Mouse (Mus musculus) embryo, embryonic 10 days (tissue): ENCODE results near the gene Cog4.
"Not testable (repeated sequence)": the region's sequence is repeated elsewhere in the genome, so short reads cannot be mapped to it uniquely, and the experiment has no call there.

Experiments used
- DNase-seq: peaks from one replicate; pipeline ENCODE4 v3.0.0-alpha.2; 2015; ENCODE audit warnings: low spot score

The Cog4 gene

GRCm38 (mm10) chr8:110828511-110828910 lies 17.9 kb upstream of the Cog4 start:
- DNase-seq, result no peak

DNA sequence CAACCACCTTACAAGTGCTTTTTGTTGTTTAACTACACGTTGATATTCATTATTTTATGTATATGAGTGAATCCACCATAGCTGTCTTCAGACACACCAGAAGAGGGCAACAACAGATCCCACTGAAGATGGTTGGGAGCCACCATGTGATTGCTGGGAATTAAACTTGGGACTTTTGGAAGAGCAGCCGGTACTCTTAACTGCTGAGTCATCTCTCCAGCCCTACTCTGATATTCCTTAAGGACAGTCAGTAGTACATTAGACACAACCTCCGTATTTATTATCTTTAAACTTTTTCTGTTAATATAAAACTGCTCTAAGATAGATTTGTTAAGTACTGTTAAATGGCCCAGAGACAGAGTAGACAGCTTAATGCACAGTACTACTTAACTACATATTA lies 14.4 kb upstream of the Cog4 start:
- no peak for DNase-seq

DNA sequence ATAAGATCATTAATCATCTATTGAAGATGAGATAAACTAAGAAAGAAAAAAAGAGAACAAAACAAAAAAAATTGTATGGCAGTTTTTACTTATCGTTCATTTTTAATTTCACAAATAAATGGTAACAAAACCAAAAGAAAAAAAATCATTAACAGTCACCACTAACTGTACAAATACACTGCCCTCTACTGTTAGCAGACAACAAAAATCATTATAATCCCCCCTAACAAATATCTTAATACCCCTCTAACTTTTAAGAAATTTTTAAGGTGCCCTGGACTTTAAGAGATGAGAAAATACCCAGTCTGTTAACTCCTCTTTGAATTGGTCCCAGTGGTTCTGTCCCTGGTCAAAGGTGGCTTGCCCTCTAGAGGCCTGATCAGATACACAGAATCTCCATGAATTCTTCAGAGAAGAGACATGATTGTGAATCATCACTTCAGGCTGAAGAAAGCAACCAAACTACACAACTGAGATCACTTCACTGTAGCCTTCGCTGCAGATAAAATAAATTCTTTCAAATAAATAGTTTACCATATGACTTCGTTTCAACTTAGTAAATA lies 4.3 kb upstream of the Cog4 start:
- DNase-seq, result no peak

GRCm38 (mm10) chr8:110843207-110843606 lies 3.2 kb upstream of the Cog4 start:
- DNase-seq, result no peak

GRCm38 (mm10) chr8:110844941-110845340 lies 1.5 kb upstream of the Cog4 start:
- no peak for DNase-seq

DNA sequence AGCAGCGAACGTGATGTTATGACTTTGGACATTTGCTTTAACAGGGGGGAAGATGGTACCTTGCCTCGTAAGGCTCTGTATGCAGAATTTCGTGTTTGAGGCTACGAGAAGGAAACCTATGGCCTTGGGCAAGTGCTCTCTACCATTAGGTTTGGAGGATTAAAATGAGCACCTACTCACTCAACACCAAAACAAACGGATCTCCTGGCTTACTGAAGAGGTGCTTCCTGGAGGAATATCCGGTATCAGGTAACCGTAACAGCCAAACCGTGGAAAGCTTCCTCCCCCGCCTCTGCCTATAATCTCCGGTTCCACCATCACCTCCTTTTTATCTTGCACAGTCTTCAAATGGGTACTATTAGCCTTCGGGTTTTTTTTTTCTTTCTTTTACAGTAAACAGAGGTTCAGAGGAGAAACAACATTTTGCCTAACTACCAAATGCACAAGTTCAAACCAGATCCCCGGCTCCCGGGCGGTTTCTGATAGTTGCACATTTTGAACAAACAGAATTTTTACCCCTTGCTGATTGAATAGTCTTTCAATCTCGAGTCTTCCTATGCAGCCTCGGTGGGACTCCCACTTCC lies 487 bp upstream of the Cog4 start:
- DNase-seq, result peak; percentile 28

DNA sequence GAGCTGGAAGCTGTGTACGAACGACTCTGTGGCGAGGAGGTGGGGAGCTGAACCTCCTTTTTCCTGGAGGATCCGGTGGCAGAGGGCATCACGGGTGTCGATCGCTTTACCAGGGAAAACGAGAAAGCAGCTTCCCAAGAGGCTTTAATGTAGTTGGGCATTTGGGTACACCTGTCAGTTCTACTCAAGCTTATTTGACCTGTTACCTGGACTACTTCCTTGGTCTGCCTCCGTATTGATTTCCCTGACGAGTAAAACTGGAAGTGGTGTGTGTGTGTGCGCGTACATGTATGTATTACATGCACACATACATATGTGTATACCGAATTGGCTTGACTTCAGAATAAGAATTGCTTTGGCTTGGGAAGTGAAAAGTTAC lies 760 bp downstream of the Cog4 start:
- DNase-seq, result no peak

GRCm38 (mm10) chr8:110847645-110848495 lies 1.5 kb downstream of the Cog4 start:
- no peak for DNase-seq

GRCm38 (mm10) chr8:110851186-110851585 lies 4.8 kb downstream of the Cog4 start:
- DNase-seq, result no peak

GRCm38 (mm10) chr8:110856073-110856472 lies 9.7 kb downstream of the Cog4 start:
- DNase-seq, result not testable (repeated sequence)

- no peak for DNase-seq
Measured at GRCm38 (mm10) chr8:110856760-110857461, 10.5 kb downstream of the Cog4 start.

GRCm38 (mm10) chr8:110859651-110860501 lies 13.5 kb downstream of the Cog4 start:
- DNase-seq, result peak; percentile 21

- DNase-seq, result not testable (repeated sequence)
Measured at GRCm38 (mm10) chr8:110861347-110862025, 15.1 kb downstream of the Cog4 start.

DNA sequence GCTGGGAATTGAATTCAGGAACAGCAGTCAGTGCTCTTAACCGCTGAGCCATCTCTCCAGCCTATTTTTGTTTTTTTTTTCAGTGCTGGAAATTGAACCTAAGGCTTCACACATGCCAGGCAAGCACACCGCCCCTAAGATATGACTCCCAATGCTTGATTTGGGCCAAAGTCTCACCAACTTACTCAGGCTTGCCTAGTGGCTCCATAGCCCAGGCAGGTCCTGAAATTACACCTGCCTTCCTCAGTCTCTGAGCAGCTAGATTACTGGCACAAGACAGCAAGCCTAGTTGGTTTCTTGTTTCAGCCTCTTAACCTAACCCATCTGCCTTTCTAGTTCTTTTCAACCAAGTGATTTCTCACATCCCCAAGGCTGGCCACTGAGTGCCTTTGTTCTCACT lies 24.1 kb downstream of the Cog4 start:
- DNase-seq, result no peak

- no peak for DNase-seq
Measured at GRCm38 (mm10) chr8:110877862-110878261, 31.5 kb downstream of the Cog4 start.

- DNase-seq, result no peak
Measured at GRCm38 (mm10) chr8:110881741-110882310, 35.4 kb downstream of the Cog4 start.

- DNase-seq, result no peak
Measured at GRCm38 (mm10) chr8:110883824-110884223, 37.4 kb downstream of the Cog4 start.

GRCm38 (mm10) chr8:110886634-110887033 lies 40.2 kb downstream of the Cog4 start:
- no peak for DNase-seq

- no peak for DNase-seq
Measured at GRCm38 (mm10) chr8:110887551-110887950, 41.2 kb downstream of the Cog4 start.

- no peak for DNase-seq
Measured at GRCm38 (mm10) chr8:110888441-110888840, 42.0 kb downstream of the Cog4 start.

DNA sequence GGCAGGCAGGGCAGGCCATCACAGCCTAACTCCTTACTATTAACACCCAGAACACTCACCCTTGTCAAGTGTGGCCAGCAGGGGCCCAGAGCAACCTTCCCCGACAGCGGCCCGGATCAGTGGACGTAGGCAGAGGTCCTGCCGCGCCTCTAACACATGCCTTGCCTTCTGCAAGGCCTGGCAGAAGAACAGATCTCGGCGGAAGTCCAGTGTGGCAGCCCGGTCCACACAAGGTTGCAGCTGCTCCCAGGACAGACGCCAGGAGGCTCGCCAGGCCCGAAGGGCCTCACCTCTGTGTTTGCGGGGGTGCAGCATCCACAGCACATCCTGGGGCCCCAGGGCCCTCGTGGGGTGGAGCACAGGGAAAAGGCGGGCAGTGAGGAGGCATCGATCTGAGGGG lies 42.5 kb downstream of the Cog4 start:
- DNase-seq, result no peak
